Mouse (Mus musculus): ENCODE results near the gene Slc4a8. TPM values are rescaled to one million over a fixed set of nuclear protein-coding genes. Genes with fewer than 3 reads are reported as not detected.
A peak's percentile ranks its signal among the peaks of the same experiment; 100 is the strongest.

Gene Slc4a8
- polyA plus RNA-seq, 1 experiment from 2014 or later: 1.3 TPM

GRCm38 (mm10) chr15:100792324-100792723, 30.8 kb downstream of the Slc4a8 start:
- H3K4me3 ChIP-seq (ENCODE audit: low read length): no peak overlapping the region
- no peak overlapping the region for H3K27ac ChIP-seq (ENCODE audit: low read length)
- WGBS: 38% methylated on average over 2 of the region's 2 CpGs
- no peaks in the 10 kb centered on the region for H3K4me1 ChIP-seq (ENCODE audit: control insufficient read depth, insufficient read depth, low read length)
- peaks cover 3% of the 10 kb centered on the region; the same call in 1 of the 2 replicates for H3K27me3 ChIP-seq (ENCODE audit: control insufficient read depth, insufficient read depth, low read length)
- ATAC-seq (replicated peaks; ENCODE audit: extremely low read depth, insufficient read depth, low FRiP score): no peak
- H3K36me3 ChIP-seq (ENCODE audit: control insufficient read depth, insufficient read depth): no peaks in the 10 kb centered on the region
- H3K9me3 ChIP-seq (replicated peaks; ENCODE audit: control insufficient read depth, low read length): no peaks in the 10 kb centered on the region
- H3K4me2 ChIP-seq (ENCODE audit: low read depth, low read length): no peak overlapping the region
- no peak overlapping the region for H3K9ac ChIP-seq (ENCODE audit: low read length)

DNA sequence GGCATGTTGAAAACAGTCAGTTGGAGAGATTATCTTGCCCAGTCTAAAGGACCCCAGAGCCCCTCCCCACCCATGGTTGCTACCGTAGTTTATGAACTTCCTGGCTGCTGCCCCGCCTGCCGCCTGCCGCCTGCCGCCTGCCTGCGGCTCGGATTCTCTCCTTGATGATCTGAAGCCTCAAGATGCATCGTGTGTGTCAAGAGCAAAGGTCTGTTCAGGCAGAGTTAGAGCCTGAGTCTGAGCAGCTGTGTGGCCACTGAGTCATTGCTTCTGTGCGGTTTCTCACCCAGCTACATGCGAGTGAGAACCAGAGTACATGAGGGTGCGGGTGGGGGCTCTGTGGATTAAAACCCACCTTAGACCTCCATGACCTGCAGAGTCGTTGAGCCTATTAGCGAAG, 39.4 kb downstream of the Slc4a8 start:
- Histone ChIP-seq H3K36me3 (ENCODE audit: control insufficient read depth, insufficient read depth) (no peaks in the 10 kb centered on the region), H3K4me1 (ENCODE audit: control insufficient read depth, insufficient read depth, low read length) (no peaks in the 10 kb centered on the region), H3K27me3 (ENCODE audit: control insufficient read depth, insufficient read depth, low read length) (peaks cover 2% of the 10 kb centered on the region; the same call in 1 of the 2 replicates), H3K27ac (ENCODE audit: low read length) (no peak overlapping the region), H3K4me2 (ENCODE audit: low read depth, low read length) (no peak overlapping the region), H3K4me3 (ENCODE audit: low read length) (no peak overlapping the region), H3K9ac (ENCODE audit: low read length) (no peak overlapping the region), H3K9me3 (replicated peaks; ENCODE audit: control insufficient read depth, low read length) (no peaks in the 10 kb centered on the region)
- ATAC-seq (replicated peaks; ENCODE audit: extremely low read depth, insufficient read depth, low FRiP score): no peak
- 53% methylated on average over 13 of the region's 13 CpGs for WGBS

DNA sequence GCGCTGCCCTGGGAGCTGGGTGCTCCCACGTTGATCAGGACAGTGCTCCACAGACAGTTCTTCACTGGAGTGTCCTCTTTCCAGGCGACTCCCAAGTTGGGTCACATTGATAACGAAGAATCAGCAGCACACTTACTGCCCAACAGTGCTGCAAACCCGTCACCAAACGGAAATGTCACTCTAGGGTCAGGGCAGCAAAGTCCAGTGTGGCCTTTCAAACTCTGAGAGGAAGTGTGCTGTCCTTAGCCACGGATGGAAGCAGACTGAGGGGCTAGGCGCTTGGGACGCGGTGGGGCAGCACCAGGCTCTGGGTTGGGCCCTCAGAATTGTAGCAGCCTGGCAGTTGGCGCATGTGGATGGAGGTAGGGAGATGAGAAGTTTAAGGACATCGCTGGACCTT, 46.5 kb downstream of the Slc4a8 start:
- H3K4me1 ChIP-seq (ENCODE audit: control insufficient read depth, insufficient read depth, low read length): no peaks in the 10 kb centered on the region; the same call in 1 of the 2 replicates
- ATAC-seq (replicated peaks; ENCODE audit: extremely low read depth, insufficient read depth, low FRiP score): no peak
- no peaks in the 10 kb centered on the region for H3K9me3 ChIP-seq (replicated peaks; ENCODE audit: control insufficient read depth, low read length)
- no peak overlapping the region for H3K27ac ChIP-seq (ENCODE audit: low read length)
- no peaks in the 10 kb centered on the region for H3K36me3 ChIP-seq (ENCODE audit: control insufficient read depth, insufficient read depth)
- no peak overlapping the region for H3K4me2 ChIP-seq (ENCODE audit: low read depth, low read length)
- no peak overlapping the region for H3K9ac ChIP-seq (ENCODE audit: low read length)
- no peaks in the 10 kb centered on the region for H3K27me3 ChIP-seq (ENCODE audit: control insufficient read depth, insufficient read depth, low read length)
- WGBS: 66% methylated on average over 12 of the region's 12 CpGs
- no peak overlapping the region for H3K4me3 ChIP-seq (ENCODE audit: low read length)

GRCm38 (mm10) chr15:100808484-100808883, 46.9 kb downstream of the Slc4a8 start:
- Histone ChIP-seq H3K27ac (ENCODE audit: low read length) (no peak overlapping the region), H3K4me3 (ENCODE audit: low read length) (no peak overlapping the region), H3K9ac (ENCODE audit: low read length) (no peak overlapping the region), H3K4me2 (ENCODE audit: low read depth, low read length) (no peak overlapping the region), H3K9me3 (replicated peaks; ENCODE audit: control insufficient read depth, low read length) (no peaks in the 10 kb centered on the region), H3K27me3 (ENCODE audit: control insufficient read depth, insufficient read depth, low read length) (no peaks in the 10 kb centered on the region), H3K4me1 (ENCODE audit: control insufficient read depth, insufficient read depth, low read length) (no peaks in the 10 kb centered on the region; the same call in 1 of the 2 replicates), H3K36me3 (ENCODE audit: control insufficient read depth, insufficient read depth) (no peaks in the 10 kb centered on the region)
- no peak for ATAC-seq (replicated peaks; ENCODE audit: extremely low read depth, insufficient read depth, low FRiP score)
- WGBS: 74% methylated on average over 9 of the region's 9 CpGs

DNA sequence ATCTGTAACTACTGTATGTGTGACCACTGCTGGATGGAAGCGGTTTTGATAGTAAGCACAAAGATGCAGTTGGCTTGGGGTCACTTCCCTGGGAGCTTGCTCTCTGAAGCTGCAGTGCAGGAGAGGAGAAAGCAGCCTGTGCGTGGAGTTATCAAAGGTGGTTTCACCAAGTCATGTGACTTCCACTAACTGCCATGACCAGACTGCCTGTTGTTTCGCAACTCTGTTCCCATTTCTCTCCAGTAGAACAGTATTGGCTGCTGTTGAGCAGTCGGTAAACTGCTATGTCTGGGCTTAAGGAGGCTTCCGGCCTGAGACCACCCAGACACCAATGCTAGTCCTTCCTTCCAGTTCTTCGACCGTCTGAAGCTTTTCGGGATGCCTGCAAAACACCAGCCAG, 48.7 kb downstream of the Slc4a8 start:
- Histone ChIP-seq H3K9ac (ENCODE audit: low read length) (no peak overlapping the region), H3K9me3 (replicated peaks; ENCODE audit: control insufficient read depth, low read length) (no peaks in the 10 kb centered on the region), H3K27ac (ENCODE audit: low read length) (no peak overlapping the region), H3K4me2 (ENCODE audit: low read depth, low read length) (no peak overlapping the region), H3K27me3 (ENCODE audit: control insufficient read depth, insufficient read depth, low read length) (no peaks in the 10 kb centered on the region; the same call in 1 of the 2 replicates), H3K36me3 (ENCODE audit: control insufficient read depth, insufficient read depth) (no peaks in the 10 kb centered on the region), H3K4me1 (ENCODE audit: control insufficient read depth, insufficient read depth, low read length) (peaks cover 3% of the 10 kb centered on the region), H3K4me3 (ENCODE audit: low read length) (no peak overlapping the region)
- WGBS: 77% methylated on average over 8 of the region's 8 CpGs
- no peak for ATAC-seq (replicated peaks; ENCODE audit: extremely low read depth, insufficient read depth, low FRiP score)

- no peak overlapping the region for H3K9ac ChIP-seq (ENCODE audit: low read length)
- H3K4me3 ChIP-seq (ENCODE audit: low read length): no peak overlapping the region
- peaks cover 5% of the 10 kb centered on the region for H3K4me1 ChIP-seq (ENCODE audit: control insufficient read depth, insufficient read depth, low read length)
- no peak for ATAC-seq (replicated peaks; ENCODE audit: extremely low read depth, insufficient read depth, low FRiP score)
- no peak overlapping the region for H3K4me2 ChIP-seq (ENCODE audit: low read depth, low read length)
- H3K9me3 ChIP-seq (replicated peaks; ENCODE audit: control insufficient read depth, low read length): no peaks in the 10 kb centered on the region
- peaks cover 2% of the 10 kb centered on the region; the same call in 1 of the 2 replicates for H3K27me3 ChIP-seq (ENCODE audit: control insufficient read depth, insufficient read depth, low read length)
- H3K36me3 ChIP-seq (ENCODE audit: control insufficient read depth, insufficient read depth): no peaks in the 10 kb centered on the region
- WGBS: 65% methylated on average over 5 of the region's 5 CpGs
- H3K27ac ChIP-seq (ENCODE audit: low read length): no peak overlapping the region
Observed at GRCm38 (mm10) chr15:100813501-100813900, 52.0 kb downstream of the Slc4a8 start.

DNA sequence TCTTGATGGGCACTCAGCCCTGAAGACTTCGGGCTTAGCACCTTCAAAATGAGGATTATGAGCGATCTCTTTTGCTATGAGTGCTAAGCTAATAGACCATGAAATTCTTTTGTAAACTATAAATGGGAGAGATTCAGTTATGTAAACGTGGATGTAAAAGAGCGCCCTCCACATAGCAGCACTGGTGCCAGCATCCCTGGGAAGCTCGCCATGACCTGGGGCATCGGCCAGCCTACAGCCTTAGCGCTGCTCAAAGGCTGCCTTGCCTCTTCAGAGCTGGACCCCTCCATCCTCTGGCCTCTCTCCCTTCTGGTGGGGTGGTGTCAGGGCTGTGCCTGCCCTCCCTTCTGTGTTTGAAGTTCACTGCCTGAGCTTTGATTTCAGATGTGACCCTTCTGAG, 52.5 kb downstream of the Slc4a8 start:
- WGBS: 72% methylated on average over 7 of the region's 7 CpGs
- Histone ChIP-seq H3K9ac (ENCODE audit: low read length) (no peak overlapping the region), H3K9me3 (replicated peaks; ENCODE audit: control insufficient read depth, low read length) (0 out of 2 replicates have a peak, but pooled peaks cover 3% of the 10 kb centered on the region), H3K27ac (ENCODE audit: low read length) (no peak overlapping the region), H3K4me3 (ENCODE audit: low read length) (no peak overlapping the region), H3K4me1 (ENCODE audit: control insufficient read depth, insufficient read depth, low read length) (peaks cover 5% of the 10 kb centered on the region), H3K4me2 (ENCODE audit: low read depth, low read length) (no peak overlapping the region), H3K36me3 (ENCODE audit: control insufficient read depth, insufficient read depth) (no peaks in the 10 kb centered on the region), H3K27me3 (ENCODE audit: control insufficient read depth, insufficient read depth, low read length) (peaks cover 2% of the 10 kb centered on the region; the same call in 1 of the 2 replicates)
- ATAC-seq (replicated peaks; ENCODE audit: extremely low read depth, insufficient read depth, low FRiP score): no peak

GRCm38 (mm10) chr15:100815310-100815709, 53.8 kb downstream of the Slc4a8 start:
- Histone ChIP-seq H3K27me3 (ENCODE audit: control insufficient read depth, insufficient read depth, low read length) (peaks cover 2% of the 10 kb centered on the region; the same call in 1 of the 2 replicates), H3K36me3 (ENCODE audit: control insufficient read depth, insufficient read depth) (no peaks in the 10 kb centered on the region), H3K9me3 (replicated peaks; ENCODE audit: control insufficient read depth, low read length) (0 out of 2 replicates have a peak, but pooled peaks cover 3% of the 10 kb centered on the region), H3K9ac (ENCODE audit: low read length) (no peak overlapping the region), H3K27ac (ENCODE audit: low read length) (no peak overlapping the region), H3K4me1 (ENCODE audit: control insufficient read depth, insufficient read depth, low read length) (peaks cover 5% of the 10 kb centered on the region), H3K4me2 (ENCODE audit: low read depth, low read length) (0 out of 2 replicates have a peak overlapping the region, but pooled peaks have one; percentile 10), H3K4me3 (ENCODE audit: low read length) (no peak overlapping the region)
- WGBS: 63% methylated on average over 8 of the region's 8 CpGs
- no peak for ATAC-seq (replicated peaks; ENCODE audit: extremely low read depth, insufficient read depth, low FRiP score)

DNA sequence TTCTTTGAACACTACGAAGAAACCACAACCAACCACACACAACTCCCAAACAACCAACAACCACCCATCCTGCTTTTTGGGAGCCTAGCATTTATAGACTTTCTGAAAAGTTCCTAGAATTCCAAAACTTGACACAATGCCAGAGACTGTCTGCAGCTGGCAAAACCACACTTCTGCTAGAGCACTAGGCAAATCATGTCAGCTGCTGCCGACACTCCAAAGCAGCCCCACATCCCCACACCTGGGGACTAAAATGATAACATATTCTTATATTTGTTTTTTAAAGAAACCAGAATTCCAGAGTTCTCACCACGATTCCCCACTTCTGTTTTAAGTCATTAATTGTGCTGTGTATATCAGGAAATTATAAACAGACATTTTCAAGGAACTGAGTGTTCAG, 57.3 kb downstream of the Slc4a8 start:
- H3K27me3 ChIP-seq (ENCODE audit: control insufficient read depth, insufficient read depth, low read length): peaks cover 9% of the 10 kb centered on the region
- no peak for ATAC-seq (replicated peaks; ENCODE audit: extremely low read depth, insufficient read depth, low FRiP score)
- WGBS: 78% methylated on average over 3 of the region's 3 CpGs

More for the DNA sequence above, 57.3 kb downstream of the Slc4a8 start:
- Histone ChIP-seq H3K4me2 (ENCODE audit: low read depth, low read length) (no peak overlapping the region), H3K9ac (ENCODE audit: low read length) (no peak overlapping the region), H3K9me3 (replicated peaks; ENCODE audit: control insufficient read depth, low read length) (0 out of 2 replicates have a peak, but pooled peaks cover 3% of the 10 kb centered on the region), H3K4me3 (ENCODE audit: low read length) (no peak overlapping the region), H3K4me1 (ENCODE audit: control insufficient read depth, insufficient read depth, low read length) (peaks cover 5% of the 10 kb centered on the region), H3K27ac (ENCODE audit: low read length) (no peak overlapping the region), H3K36me3 (ENCODE audit: control insufficient read depth, insufficient read depth) (no peaks in the 10 kb centered on the region)

Measured in heart, embryonic 16.5 days (tissue).